In genomic region chr3:53475889-53476288, GRCm38 (mm10) we compare ENCODE assay signal across 9 mouse cellular contexts. TPM values are rescaled to one million over a fixed set of nuclear protein-coding genes. Genes with fewer than 3 reads are reported as not detected.
DNase-seq lines count a peak whose midpoint lies in the region; ATAC-seq and TF ChIP-seq lines count a peak whose summit lies in the region.
"Had no signal": no experiment of that assay in that cellular context is flagged by ENCODE, and none has a peak within 500 bp of the region (broad histone marks: within the 10 kb centered on the region; RNA-seq: fewer than 3 reads in every experiment).

No protein-coding gene starts in this region.

- ATAC-seq in CD4-positive, CD25-positive, alpha-beta regulatory T cell, adult 4 months, result no peak
- no peak; the same call in 1 of the 2 replicates for ATAC-seq in midbrain, embryonic 11.5 days (ENCODE audit: low FRiP score)
- no peak for ATAC-seq in midbrain, embryonic 13.5 days
- ATAC-seq in hindbrain, embryonic 15.5 days (ENCODE audit: low FRiP score, low read depth), result peak; percentile 60; the same call in 1 of the 2 replicates
- ATAC-seq in liver, embryonic 13.5 days (ENCODE audit: low read depth), result peak; percentile 43; the same call in 1 of the 2 replicates

- TF ChIP-seq POLR2A in small intestine, adult 2 months (IDR thresholded peaks at IDR 0.05; ENCODE audit: low read depth, low read length), result no peak

- DNase-seq in CD4-positive, CD25-positive, alpha-beta regulatory T cell, adult 2 months (ENCODE audit: low read depth, low spot score), result peak; percentile 15
- DNase-seq in midbrain, embryonic 11.5 days (ENCODE audit: low spot score, missing footprints), result peak; percentile 82
- DNase-seq in cerebellum, adult 9-11 months, result peak; percentile 41
- no peak for DNase-seq in liver, embryonic 13.5 days

- TF ChIP-seq CTCF in small intestine, adult 2 months (IDR thresholded peaks at IDR 0.05; ENCODE audit: extremely low read depth, insufficient read length, insufficient replicate concordance, low read depth, low read length), result peak; percentile 63; the same call in 1 of the 2 replicates

- no peak overlapping the region for H3K4me3 ChIP-seq in midbrain, embryonic 11.5 days (ENCODE audit: low read depth, low read length)
- H3K4me3 ChIP-seq in midbrain, embryonic 13.5 days (replicated peaks), result no peak overlapping the region
- no peak overlapping the region for H3K4me3 ChIP-seq in hindbrain, embryonic 15.5 days
- H3K4me3 ChIP-seq in liver, embryonic 13.5 days (replicated peaks), result no peak overlapping the region
- H3K4me3 ChIP-seq in small intestine, adult 2 months (ENCODE audit: low read depth, low read length), result no peak overlapping the region
- H3K4me3 ChIP-seq: limb, embryonic 12.5 days had no signal

- peaks cover 44% of the 10 kb centered on the region for H3K36me3 ChIP-seq in midbrain, embryonic 11.5 days (ENCODE audit: control insufficient read depth, insufficient read depth, low read length)
- H3K36me3 ChIP-seq in midbrain, embryonic 13.5 days, result peaks cover 93% of the 10 kb centered on the region
- H3K36me3 ChIP-seq in hindbrain, embryonic 15.5 days, result peaks cover 77% of the 10 kb centered on the region
- peaks cover 87% of the 10 kb centered on the region for H3K36me3 ChIP-seq in liver, embryonic 13.5 days
- peaks cover 78% of the 10 kb centered on the region for H3K36me3 ChIP-seq in small intestine, adult 2 months (ENCODE audit: control insufficient read depth, insufficient read depth, low read length)

- no peak overlapping the region for H3K9ac ChIP-seq in midbrain, embryonic 11.5 days (ENCODE audit: low read length)
- no peak overlapping the region for H3K9ac ChIP-seq in midbrain, embryonic 13.5 days (replicated peaks)
- no peak overlapping the region for H3K9ac ChIP-seq in hindbrain, embryonic 15.5 days
- H3K9ac ChIP-seq in liver, embryonic 13.5 days, result no peak overlapping the region
- H3K9ac ChIP-seq: limb, embryonic 12.5 days had no signal

- H3K9me3 ChIP-seq in midbrain, embryonic 11.5 days (ENCODE audit: control insufficient read depth, low read length), result no peaks in the 10 kb centered on the region
- no peaks in the 10 kb centered on the region for H3K9me3 ChIP-seq in midbrain, embryonic 13.5 days
- no peaks in the 10 kb centered on the region for H3K9me3 ChIP-seq in hindbrain, embryonic 15.5 days
- no peaks in the 10 kb centered on the region for H3K9me3 ChIP-seq in liver, embryonic 13.5 days (replicated peaks)
- H3K9me3 ChIP-seq: limb, embryonic 12.5 days had no signal

- no peak overlapping the region for H3K27ac ChIP-seq in midbrain, embryonic 11.5 days (ENCODE audit: low read depth, low read length)
- no peak overlapping the region for H3K27ac ChIP-seq in midbrain, embryonic 13.5 days
- H3K27ac ChIP-seq in hindbrain, embryonic 15.5 days (replicated peaks), result no peak overlapping the region
- no peak overlapping the region for H3K27ac ChIP-seq in liver, embryonic 13.5 days
- no peak overlapping the region for H3K27ac ChIP-seq in small intestine, adult 2 months (ENCODE audit: insufficient read depth, low read depth, low read length)
- H3K27ac ChIP-seq: limb, embryonic 12.5 days had no signal

- 78% methylated on average over 6 of the region's 6 CpGs for WGBS in midbrain, embryonic 11.5 days
- 73% methylated on average over 6 of the region's 6 CpGs for WGBS in midbrain, embryonic 13.5 days
- WGBS in hindbrain, embryonic 15.5 days, result 55% methylated on average over 6 of the region's 6 CpGs
- 57% methylated on average over 6 of the region's 6 CpGs for WGBS in liver, embryonic 13.5 days (ENCODE audit: insufficient replicate concordance)
- 43% methylated on average over 6 of the region's 6 CpGs for WGBS in small intestine, adult 2 months

- H3K4me1 ChIP-seq in midbrain, embryonic 11.5 days (ENCODE audit: control insufficient read depth, insufficient read depth, low read length), result no peaks in the 10 kb centered on the region
- no peaks in the 10 kb centered on the region for H3K4me1 ChIP-seq in midbrain, embryonic 13.5 days (replicated peaks)
- H3K4me1 ChIP-seq in hindbrain, embryonic 15.5 days (replicated peaks), result no peaks in the 10 kb centered on the region
- no peaks in the 10 kb centered on the region for H3K4me1 ChIP-seq in liver, embryonic 13.5 days (replicated peaks)
- H3K4me1 ChIP-seq in small intestine, adult 2 months (ENCODE audit: control insufficient read depth, insufficient read depth, insufficient read length, low read length), result no peaks in the 10 kb centered on the region
- H3K4me1 ChIP-seq: limb, embryonic 12.5 days had no signal

- H3K27me3 ChIP-seq in midbrain, embryonic 11.5 days (ENCODE audit: control insufficient read depth, insufficient read depth, low read length), result no peaks in the 10 kb centered on the region
- H3K27me3 ChIP-seq in midbrain, embryonic 13.5 days, result no peaks in the 10 kb centered on the region
- no peaks in the 10 kb centered on the region for H3K27me3 ChIP-seq in hindbrain, embryonic 15.5 days
- no peaks in the 10 kb centered on the region for H3K27me3 ChIP-seq in liver, embryonic 13.5 days
- H3K27me3 ChIP-seq in small intestine, adult 2 months (ENCODE audit: control insufficient read depth, insufficient read depth, low read length), result no peaks in the 10 kb centered on the region
- H3K27me3 ChIP-seq: limb, embryonic 12.5 days had no signal

- no peak overlapping the region for H3K4me2 ChIP-seq in midbrain, embryonic 11.5 days
- H3K4me2 ChIP-seq in midbrain, embryonic 13.5 days (replicated peaks), result no peak overlapping the region
- H3K4me2 ChIP-seq in hindbrain, embryonic 15.5 days, result no peak overlapping the region
- H3K4me2 ChIP-seq in liver, embryonic 13.5 days, result no peak overlapping the region
- H3K4me2 ChIP-seq: limb, embryonic 12.5 days had no signal

RNA-seq across cellular contexts. Expression of gene Proser1, which starts 12.4 kb away (rescaled TPM):
- 10 to 100 TPM; 11.2 to 11.9 TPM for polyA plus RNA-seq in CD4-positive, CD25-positive, alpha-beta regulatory T cell, adult 4 months (2017; shearing (Covaris generic))
- polyA plus RNA-seq in midbrain, embryonic 11.5 days (2014; fragmentation: Nextera tagmentation; extraction: Ambion mirVana), result 20.7 and 24.1 TPM in 2 replicates
- 28.7 and 33.2 TPM in 2 replicates for polyA plus RNA-seq in midbrain, embryonic 13.5 days (2015; fragmentation: Nextera tagmentation; extraction: Ambion mirVana)
- 18.0 and 19.8 TPM in 2 replicates for polyA plus RNA-seq in hindbrain, embryonic 15.5 days (2015; fragmentation: Nextera tagmentation; extraction: Ambion mirVana)
- 4.9 and 5.4 TPM in 2 replicates for polyA plus RNA-seq in liver, embryonic 13.5 days (2015; fragmentation: Nextera tagmentation; extraction: Ambion mirVana)
- 23.3 and 28.9 TPM in 2 replicates for polyA plus RNA-seq in small intestine, adult 2 months (2012; rRNA removed)

RNA-seq across cellular contexts. Expression of gene Stoml3, which starts 12.6 kb away (rescaled TPM):
- polyA plus RNA-seq in CD4-positive, CD25-positive, alpha-beta regulatory T cell, adult 4 months (2017; shearing (Covaris generic)), result not detected
- not detected in 2 replicates for polyA plus RNA-seq in midbrain, embryonic 11.5 days (2014; fragmentation: Nextera tagmentation; extraction: Ambion mirVana)
- not detected in 2 replicates for polyA plus RNA-seq in midbrain, embryonic 13.5 days (2015; fragmentation: Nextera tagmentation; extraction: Ambion mirVana)
- 0.09 TPM in 1 of 2 replicates, not detected in the other for polyA plus RNA-seq in hindbrain, embryonic 15.5 days (2015; fragmentation: Nextera tagmentation; extraction: Ambion mirVana)
- not detected in 2 replicates for polyA plus RNA-seq in liver, embryonic 13.5 days (2015; fragmentation: Nextera tagmentation; extraction: Ambion mirVana)
- 0.05 TPM in 1 of 2 replicates, not detected in the other for polyA plus RNA-seq in small intestine, adult 2 months (2012; rRNA removed)
- polyA plus RNA-seq: limb, embryonic 12.5 days had no signal

RNA-seq across cellular contexts. Expression of gene Nhlrc3, which starts 12.8 kb away (rescaled TPM):
- 10 to 100 TPM; 15.9 to 17.7 TPM for polyA plus RNA-seq in CD4-positive, CD25-positive, alpha-beta regulatory T cell, adult 4 months (2017; shearing (Covaris generic))
- polyA plus RNA-seq in midbrain, embryonic 11.5 days (2014; fragmentation: Nextera tagmentation; extraction: Ambion mirVana), result 8.7 and 9.7 TPM in 2 replicates
- 9.7 and 11.8 TPM in 2 replicates for polyA plus RNA-seq in midbrain, embryonic 13.5 days (2015; fragmentation: Nextera tagmentation; extraction: Ambion mirVana)
- polyA plus RNA-seq in hindbrain, embryonic 15.5 days (2015; fragmentation: Nextera tagmentation; extraction: Ambion mirVana), result 8.6 and 8.8 TPM in 2 replicates
- 4.0 and 5.0 TPM in 2 replicates for polyA plus RNA-seq in liver, embryonic 13.5 days (2015; fragmentation: Nextera tagmentation; extraction: Ambion mirVana)
- 4.2 and 8.0 TPM in 2 replicates for polyA plus RNA-seq in small intestine, adult 2 months (2012; rRNA removed)

Comparison
In these comparisons a context has a peak if more than half of its experiments do, and no peak if none do; other contexts are left out.
1. ATAC-seq: peak in hindbrain, embryonic 15.5 days (single experiment) and liver, embryonic 13.5 days (single experiment); none in CD4-positive, CD25-positive, alpha-beta regulatory T cell, adult 4 months (single experiment), midbrain, embryonic 11.5 days (single experiment) and midbrain, embryonic 13.5 days (single experiment).